Mouse (Mus musculus) thymus, postnatal 10 days (tissue): ENCODE measurements around the gene Nek11.
"Not testable (repeated sequence)": the region's sequence is repeated elsewhere in the genome, so short reads cannot be mapped to it uniquely, and the experiment has no call there.

Experiments used
- DNase-seq, 2 experiments: peaks; one replicate each; pipeline ENCODE4 v3.0.0; 2021; ENCODE audit warnings: low spot score in 2 of 2

Gene Nek11

GRCm38 (mm10) chr9:105136404-105136803, 258.9 kb downstream of the Nek11 start:
- DNase-seq: no peak

- DNase-seq: no peak
Observed at GRCm38 (mm10) chr9:105134536-105134935, 260.8 kb downstream of the Nek11 start.

GRCm38 (mm10) chr9:105132002-105132367, 263.3 kb downstream of the Nek11 start:
- DNase-seq: no peak

DNA sequence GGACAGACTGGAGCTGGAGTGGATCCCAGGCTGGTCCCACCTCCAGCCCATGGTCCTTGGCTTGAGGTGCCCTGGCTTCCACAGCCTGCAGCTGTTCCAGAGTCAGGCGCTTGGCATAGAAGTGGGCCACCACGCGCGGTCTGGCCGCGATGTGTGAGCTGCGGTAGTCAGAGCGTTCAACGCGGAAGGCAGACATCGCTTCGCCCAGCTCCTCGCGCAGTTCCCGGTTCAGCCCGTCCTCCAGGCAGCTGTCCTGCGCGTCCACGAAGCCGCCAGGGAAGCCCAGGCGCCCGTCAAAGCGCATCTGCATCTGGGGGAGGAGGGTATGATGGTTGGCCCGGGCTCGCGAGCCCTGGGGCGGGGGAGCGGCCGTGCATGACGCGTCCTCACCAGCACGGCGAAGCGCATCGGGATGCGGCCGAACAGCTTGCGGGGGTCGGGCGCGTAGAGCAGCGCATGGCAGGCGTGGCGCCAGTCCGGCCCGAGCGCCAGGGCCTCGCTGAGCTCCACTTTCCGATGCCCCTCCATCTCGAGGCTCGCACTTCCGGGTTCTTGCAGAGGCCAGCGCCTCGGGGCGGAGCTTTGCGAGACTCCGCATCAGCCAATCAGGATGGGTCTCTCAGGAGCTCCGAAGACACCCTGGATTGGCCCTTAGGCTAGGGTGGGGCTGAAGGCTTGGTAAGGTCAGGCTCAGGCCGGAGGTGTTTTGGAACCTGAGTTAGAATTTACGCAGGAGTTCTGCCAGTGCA, 263.9 kb downstream of the Nek11 start, which contains the start of gene Nudt16:
Gene Nudt16 (minus strand): TSS at position 572 of the 749 bp plus-strand sequence.
- DNase-seq: peak; percentile 88

DNA sequence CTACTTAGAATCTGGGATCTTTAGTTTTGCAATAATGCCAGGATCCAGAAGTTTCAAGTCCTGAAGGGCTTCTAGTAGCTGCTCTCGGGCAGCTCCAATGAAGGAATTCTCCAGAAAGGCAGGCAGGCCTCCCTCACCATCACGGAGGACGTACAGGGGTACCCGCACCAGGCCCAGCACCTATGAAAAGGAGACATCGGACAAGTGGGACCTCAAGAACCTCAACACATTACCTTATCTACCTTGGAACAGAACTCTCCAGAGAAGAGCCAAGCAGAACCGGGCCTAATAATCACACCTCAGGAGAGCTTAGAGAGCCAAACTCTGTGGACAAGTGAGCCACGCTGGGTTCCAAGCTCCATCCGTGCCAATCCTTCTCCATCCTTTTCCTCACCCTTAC, 265.0 kb downstream of the Nek11 start:
- no peak for DNase-seq

- DNase-seq: not testable (repeated sequence)
Observed at GRCm38 (mm10) chr9:105125206-105125605, 270.1 kb downstream of the Nek11 start.
